In the genomic region with DNA sequence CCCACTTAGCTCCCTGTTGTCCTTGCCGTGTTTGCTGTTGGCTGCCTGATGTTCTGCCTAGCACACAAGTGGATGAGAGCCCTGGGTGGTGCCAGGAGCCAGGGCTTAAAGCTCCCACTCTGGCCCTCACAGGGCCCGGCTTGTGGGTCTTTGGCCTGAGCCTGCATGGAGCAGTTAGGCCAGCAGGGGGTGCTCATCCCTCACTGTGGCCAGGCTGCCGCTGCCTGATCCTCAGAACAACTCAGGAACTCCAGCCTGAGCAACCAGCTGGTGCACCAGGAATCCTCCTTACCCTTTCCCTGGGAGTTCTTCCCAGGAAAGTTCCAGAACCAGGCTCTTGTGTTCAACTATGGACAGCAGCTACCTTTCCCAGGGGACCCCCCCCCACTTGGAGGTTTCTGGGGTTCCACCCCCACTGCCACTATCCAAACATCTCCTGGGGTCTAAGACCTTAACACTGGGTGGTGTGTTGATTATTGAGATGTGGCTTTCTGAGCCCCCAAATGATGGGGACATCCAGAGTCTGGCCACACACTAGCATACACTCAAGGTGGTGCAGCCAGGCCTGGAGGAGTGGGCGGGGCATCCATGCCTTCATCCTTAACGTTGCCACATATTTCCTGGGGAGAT, we compare ENCODE assay signal across 8 mouse cellular contexts. TPM values are rescaled to one million over a fixed set of nuclear protein-coding genes. Genes with fewer than 3 reads are reported as not detected.
DNase-seq lines count a peak whose midpoint lies in the region; ATAC-seq and TF ChIP-seq lines count a peak whose summit lies in the region.

No protein-coding gene starts in this region.

- H3K9ac ChIP-seq in limb, embryonic 14.5 days (ENCODE audit: low read depth, low read length, severe bottlenecking): no peak overlapping the region

- no peaks in the 10 kb centered on the region for H3K4me1 ChIP-seq in cortical plate, adult 2 months (ENCODE audit: control insufficient read depth, insufficient read depth, low read length)
- H3K4me1 ChIP-seq in limb, embryonic 14.5 days (ENCODE audit: control insufficient read depth, insufficient read depth, low read length): 0 out of 2 replicates have a peak, but pooled peaks cover 2% of the 10 kb centered on the region

- intact Hi-C loops in gastrocnemius, postnatal 36 days (cut with DNase I): loop anchor here (2.0 kb wide), 1 partner anchor 227 kb away; no protein-coding TSS in a partner anchor

- H3K36me3 ChIP-seq in limb, embryonic 14.5 days (ENCODE audit: control insufficient read depth, insufficient read depth, low read length): peaks cover 45% of the 10 kb centered on the region

- peak; percentile 61 for DNase-seq in ovary, postnatal 10 days (ENCODE audit: low spot score)
- DNase-seq in ovary, adult 18-20 months (ENCODE audit: low spot score): no peak
- peak; percentile 78 to 84 for DNase-seq in gastrocnemius, postnatal 36 days
- peak; percentile 62 to 83 for DNase-seq in kidney, adult 8-10 months
- peak; percentile 72 for DNase-seq in limb, embryonic 14.5 days (ENCODE audit: low spot score)
- peak; percentile 46 to 49 for DNase-seq in spleen, postnatal 36 days (ENCODE audit: low spot score in 2 of 2)

- no peak for TF ChIP-seq POLR2A in cortical plate, adult 2 months (IDR thresholded peaks at IDR 0.05; ENCODE audit: extremely low read depth, insufficient read depth, low read length)
- no peak for TF ChIP-seq POLR2A in limb, embryonic 14.5 days (IDR thresholded peaks at IDR 0.05; ENCODE audit: borderline replicate concordance, extremely low read depth, insufficient read depth, insufficient read length)

- TF ChIP-seq CTCF in cortical plate, adult 2 months (IDR thresholded peaks at IDR 0.05; ENCODE audit: extremely low read depth, insufficient read depth, low read length): peak; percentile 85

- WGBS in limb, embryonic 14.5 days: 46% methylated on average over 5 of the region's 5 CpGs

- no peaks in the 10 kb centered on the region for H3K27me3 ChIP-seq in limb, embryonic 14.5 days (ENCODE audit: control insufficient read depth, insufficient read depth, low read length)

- no peak overlapping the region for H3K4me2 ChIP-seq in limb, embryonic 14.5 days (replicated peaks; ENCODE audit: low read depth, low read length, severe bottlenecking)

- no peak overlapping the region for H3K4me3 ChIP-seq in cortical plate, adult 2 months (ENCODE audit: insufficient read depth, low read length)
- H3K4me3 ChIP-seq in limb, embryonic 14.5 days (replicated peaks; ENCODE audit: low read length): no peak overlapping the region

- no peaks in the 10 kb centered on the region for H3K9me3 ChIP-seq in limb, embryonic 14.5 days (ENCODE audit: control insufficient read depth, low read length)

- H3K27ac ChIP-seq in cortical plate, adult 2 months (ENCODE audit: insufficient read depth, low read length): no peak overlapping the region
- H3K27ac ChIP-seq in limb, embryonic 14.5 days (replicated peaks; ENCODE audit: low read depth, low read length): no peak overlapping the region

- ATAC-seq in limb, embryonic 14.5 days (ENCODE audit: low FRiP score, low read depth): peak; percentile 45; the same call in 1 of the 2 replicates
- peak; percentile 48; the same call in 1 of the 2 replicates for ATAC-seq in monocyte, adult 5-6 weeks (replicated peaks; ENCODE audit: insufficient number of reproducible peaks, low FRiP score, low TSS enrichment, poor library complexity, severe bottlenecking)

RNA-seq across cellular contexts. Expression of gene Hs1bp3, which starts 7.0 kb away (rescaled TPM):
- 15.4 and 15.7 TPM in 2 replicates for polyA plus RNA-seq in cortical plate, adult 2 months (2012; rRNA removed)
- 1 to 10 TPM; 4.3 to 5.3 TPM for total RNA-seq in gastrocnemius, postnatal 36 days (2021)
- 16.7 and 24.9 TPM in 2 replicates for polyA plus RNA-seq in limb, embryonic 14.5 days (2012; rRNA removed)
- polyA plus RNA-seq in limb, embryonic 14.5 days (2014; fragmentation: Nextera tagmentation; extraction: Ambion mirVana): 12.6 and 13.6 TPM in 2 replicates
- 1.7 to 6.6 TPM (median 4.0 TPM) in 3 replicates for total RNA-seq in monocyte, adult 5-6 weeks (2017)

RNA-seq across cellular contexts. Expression of gene Gdf7, which starts 18.4 kb away (rescaled TPM):
- 0.06 and 0.23 TPM in 2 replicates for polyA plus RNA-seq in cortical plate, adult 2 months (2012; rRNA removed)
- total RNA-seq in gastrocnemius, postnatal 36 days (2021): not detected
- 0.62 and 0.81 TPM in 2 replicates for polyA plus RNA-seq in limb, embryonic 14.5 days (2012; rRNA removed)
- polyA plus RNA-seq in limb, embryonic 14.5 days (2014; fragmentation: Nextera tagmentation; extraction: Ambion mirVana): 0.34 and 0.51 TPM in 2 replicates
- not detected in 3 replicates for total RNA-seq in monocyte, adult 5-6 weeks (2017)
